Mouse (Mus musculus) right cerebral cortex, postnatal 36 days (tissue): ENCODE measurements around the gene Mpp1.

Experiments used
- DNase-seq, 2 experiments: peaks; one replicate each; pipeline ENCODE4 v3.0.0; 2022; ENCODE audit warnings: low spot score in 2 of 2, mixed read lengths in 1 of 2

Gene Mpp1

DNA sequence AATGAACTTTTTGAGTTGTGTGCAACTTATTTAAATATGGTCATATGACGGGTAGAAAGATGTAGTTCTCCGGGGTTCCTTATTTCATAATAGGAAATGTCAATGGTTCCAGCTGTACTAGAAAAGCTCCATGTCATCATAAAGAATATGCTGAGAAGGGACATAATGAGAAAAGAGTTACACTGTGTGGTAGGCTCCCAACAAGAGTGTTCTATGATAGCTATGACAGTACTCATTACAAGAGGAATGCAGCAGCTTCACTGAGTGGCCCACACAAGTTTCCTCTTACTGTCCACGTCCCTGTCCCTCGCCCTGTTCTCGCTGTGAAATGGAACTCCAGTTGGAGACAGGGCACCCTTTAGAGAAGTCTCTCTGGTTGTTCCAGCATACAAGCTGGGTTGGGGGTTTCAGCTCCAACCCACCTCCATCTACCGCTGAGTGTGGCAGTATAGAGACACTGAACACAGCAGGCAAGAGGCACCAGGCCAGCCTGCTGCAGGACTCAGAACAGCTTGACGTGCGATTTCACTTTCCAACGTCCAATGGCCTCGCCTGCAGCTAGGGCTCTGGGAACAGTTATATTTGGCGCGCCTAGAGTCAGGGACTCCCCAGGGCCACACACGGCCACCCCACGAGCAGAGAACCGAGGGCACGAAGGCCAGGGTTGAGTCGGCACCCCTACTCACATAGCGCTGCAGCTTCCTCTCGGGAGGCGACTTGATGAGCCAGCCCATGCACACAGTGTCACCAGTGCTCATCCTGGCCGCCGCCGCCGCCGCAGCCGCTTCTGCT is 46.6 kb downstream of the Mpp1 start:
- DNase-seq, result peak; percentile 4 to 5

DNA sequence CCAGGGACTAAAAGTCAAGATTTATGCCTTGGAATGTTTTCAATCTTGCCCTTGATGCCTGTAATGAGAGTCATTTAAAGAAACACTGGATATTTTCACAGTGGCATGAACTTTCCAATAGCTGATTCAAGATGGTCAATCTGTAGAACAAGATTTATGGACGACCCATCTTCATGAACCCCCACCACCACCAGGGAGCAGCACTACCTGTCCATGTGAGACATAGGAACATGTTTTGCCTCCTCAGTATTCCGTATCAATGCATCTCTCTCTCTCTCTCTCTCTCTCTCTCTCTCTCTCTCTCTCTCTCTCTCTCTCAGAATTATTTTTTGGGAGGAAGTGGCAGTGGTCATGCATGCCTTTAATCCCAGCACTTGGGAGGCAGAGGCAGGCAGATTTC is 48.5 kb downstream of the Mpp1 start:
- DNase-seq, result no peak
